Mouse (Mus musculus) limb, embryonic 14.5 days (tissue): ENCODE data around the gene Mars. TPM values are rescaled to one million over a fixed set of nuclear protein-coding genes. Genes with fewer than 3 reads are reported as not detected.
A peak's percentile ranks its signal among the peaks of the same experiment; 100 is the strongest.

Source experiments
- ATAC-seq: fragments of 200-750 bp; cut with Nextera tagmentation; 2 replicates; pipeline ENCODE4 v1.8.0; 2017; ENCODE audit warnings: low read depth, moderate number of reproducible peaks, moderate TSS enrichment; ENCODE audit not compliant: low FRiP score
- DNase-seq: peaks from one replicate; pipeline ENCODE4 v3.0.0-alpha.2; 2015; ENCODE audit warnings: low spot score
- H3K27ac ChIP-seq: fragments of 300-500 bp; sonication (generic); replicated peaks from 2 replicates; pipeline ENCODE4 v1.5.1; 2014; ENCODE audit warnings: low read depth, mild to moderate bottlenecking, low read length, moderate library complexity, mixed read lengths
- H3K27me3 ChIP-seq: fragments of 300-500 bp; sonication (generic); 2 replicates; pipeline ENCODE4 v1.6.1; 2014; ENCODE audit warnings: low read length, mixed read lengths; ENCODE audit not compliant: control insufficient read depth, insufficient read depth
- H3K36me3 ChIP-seq: fragments of 300-500 bp; sonication (generic); 2 replicates; pipeline ENCODE4 v1.6.1; 2014; ENCODE audit warnings: mild to moderate bottlenecking, low read length, moderate library complexity, mixed read lengths; ENCODE audit not compliant: control insufficient read depth, insufficient read depth
- H3K4me1 ChIP-seq: fragments of 300-500 bp; sonication (generic); 2 replicates; pipeline ENCODE4 v1.6.1; 2014; ENCODE audit warnings: antibody characterized with exemption, low read length, mixed read lengths; ENCODE audit not compliant: control insufficient read depth, insufficient read depth
- H3K4me2 ChIP-seq: fragments of 300-500 bp; sonication (generic); replicated peaks from 2 replicates; pipeline ENCODE4 v1.6.1; 2014; ENCODE audit warnings: low read depth, mild to moderate bottlenecking, low read length, moderate library complexity; ENCODE audit not compliant: severe bottlenecking
- H3K4me3 ChIP-seq: fragments of 300-500 bp; sonication (generic); replicated peaks from 2 replicates; pipeline ENCODE4 v1.5.1; 2014; ENCODE audit warnings: low read length
- H3K9ac ChIP-seq: fragments of 300-500 bp; sonication (generic); 2 replicates; pipeline ENCODE4 v1.6.1; 2014; ENCODE audit warnings: mild to moderate bottlenecking, low read depth, low read length, moderate library complexity; ENCODE audit not compliant: severe bottlenecking
- H3K9me3 ChIP-seq: fragments of 300-500 bp; sonication (generic); 2 replicates; pipeline ENCODE4 v1.6.1; 2016; ENCODE audit warnings: low read length; ENCODE audit not compliant: control insufficient read depth
- POLR2A ChIP-seq: fragments of 200-500 bp; IDR thresholded peaks from 2 replicates; pipeline ENCODE4 v1.8.0; 2012; ENCODE audit warnings: inconsistent platforms, mild to moderate bottlenecking, moderate library complexity, borderline replicate concordance; ENCODE audit not compliant: insufficient read depth, insufficient read length; ENCODE audit errors: extremely low read depth
- WGBS: fragments of 180-500 bp; shearing (Covaris S2); extraction: QIAGEN DNeasy Blood & Tissue Kit; methylation state at CpG from one replicate; pipeline ENCODE4 v1.1.7; 2014; 5-methylcytosine and 5-hydroxymethylcytosine counted together
- polyA plus RNA-seq, 2 experiments: library from polyadenylated mRNA; depleted of rRNA in 1 of 2; stranded (reverse) in 1 of 2; unstranded in 1 of 2; fragments of >200 nt; fragmentation: Nextera tagmentation in 1 of 2; extraction: Ambion mirVana in 1 of 2; gene quantifications; 2 replicates each; pipeline versions ENCODE4 v1.2.1 to v1.2.3; 2012 to 2014

The Mars gene
- polyA plus RNA-seq, 2 experiments, result 79.8 to 114 TPM

- Histone ChIP-seq H3K4me2 (peak overlapping the region; percentile 92), H3K36me3 (peaks cover 53% of the 10 kb centered on the region), H3K4me1 (peaks cover 32% of the 10 kb centered on the region)
Observed at GRCm38 (mm10) chr10:127288328-127288799, 23.2 kb downstream of the Mars start.

GRCm38 (mm10) chr10:127287936-127288293 lies 23.7 kb downstream of the Mars start:
- H3K4me3 ChIP-seq, result peak overlapping the region; percentile 72
- DNase-seq, result no peak
- H3K4me1 ChIP-seq, result peaks cover 32% of the 10 kb centered on the region
- no peak for ATAC-seq
- no peak for TF ChIP-seq POLR2A
- peak overlapping the region; percentile 92 for H3K4me2 ChIP-seq
- H3K36me3 ChIP-seq, result peaks cover 53% of the 10 kb centered on the region
- no peaks in the 10 kb centered on the region for H3K9me3 ChIP-seq
- H3K27me3 ChIP-seq, result no peaks in the 10 kb centered on the region
- H3K9ac ChIP-seq, result peak overlapping the region; percentile 79
- 2% methylated on average over 3 of the region's 3 CpGs for WGBS
- peak overlapping the region; percentile 97 for H3K27ac ChIP-seq

More at GRCm38 (mm10) chr10:127288328-127288799, 23.2 kb downstream of the Mars start:
- H3K9ac ChIP-seq, result peak overlapping the region; percentile 79
- peak; percentile 3 for ATAC-seq
- H3K9me3 ChIP-seq, result no peaks in the 10 kb centered on the region
- H3K27ac ChIP-seq, result peak overlapping the region; percentile 97
- WGBS, result 0% methylated on average over 15 of the region's 28 CpGs
- no peaks in the 10 kb centered on the region for H3K27me3 ChIP-seq
- DNase-seq, result peak; percentile 49
- H3K4me3 ChIP-seq, result peak overlapping the region; percentile 72
- TF ChIP-seq POLR2A, result no peak

- Histone ChIP-seq H3K9ac (peak overlapping the region; percentile 79), H3K27me3 (no peaks in the 10 kb centered on the region), H3K4me1 (peaks cover 31% of the 10 kb centered on the region), H3K27ac (peak overlapping the region; percentile 97), H3K4me2 (peak overlapping the region; percentile 92), H3K9me3 (no peaks in the 10 kb centered on the region), H3K36me3 (peaks cover 54% of the 10 kb centered on the region), H3K4me3 (peak overlapping the region; percentile 72)
- no peak for DNase-seq
- ATAC-seq, result no peak
- TF ChIP-seq POLR2A, result no peak
- 68% methylated on average over 15 of the region's 15 CpGs for WGBS
Observed at GRCm38 (mm10) chr10:127287271-127287935, 24.2 kb downstream of the Mars start.

- Histone ChIP-seq H3K4me3 (no peak overlapping the region; the same call in 1 of the 2 replicates), H3K4me1 (peaks cover 24% of the 10 kb centered on the region), H3K9me3 (no peaks in the 10 kb centered on the region), H3K4me2 (0 out of 2 replicates have a peak overlapping the region, but pooled peaks have one; percentile 6), H3K27ac (no peak overlapping the region), H3K9ac (no peak overlapping the region), H3K36me3 (peaks cover 57% of the 10 kb centered on the region), H3K27me3 (no peaks in the 10 kb centered on the region)
- no peak for DNase-seq
- WGBS, result 68% methylated on average over 7 of the region's 7 CpGs
- TF ChIP-seq POLR2A, result no peak
- no peak for ATAC-seq
Observed at GRCm38 (mm10) chr10:127286730-127287129, 24.9 kb downstream of the Mars start.

GRCm38 (mm10) chr10:127286194-127286593 lies 25.4 kb downstream of the Mars start:
- Histone ChIP-seq H3K36me3 (peaks cover 62% of the 10 kb centered on the region), H3K4me2 (0 out of 2 replicates have a peak overlapping the region, but pooled peaks have one; percentile 6), H3K4me3 (no peak overlapping the region), H3K4me1 (peaks cover 21% of the 10 kb centered on the region), H3K9me3 (no peaks in the 10 kb centered on the region), H3K27me3 (no peaks in the 10 kb centered on the region), H3K27ac (no peak overlapping the region), H3K9ac (0 out of 2 replicates have a peak overlapping the region, but pooled peaks have one; percentile 28)
- no peak for DNase-seq
- 76% methylated on average over 7 of the region's 7 CpGs for WGBS
- ATAC-seq, result no peak
- TF ChIP-seq POLR2A, result no peak
